28 mouse cellular contexts compared by ENCODE assay signal in genomic region chrX:153927996-153928395, GRCm38 (mm10).
"Had no signal": no experiment of that assay in that cellular context is flagged by ENCODE, and none has a peak within 500 bp of the region (broad histone marks: within the 10 kb centered on the region; RNA-seq: fewer than 3 reads in every experiment).

No protein-coding gene starts in this region.

- H3K4me3 ChIP-seq: gastrocnemius, adult 2 months; heart, embryonic 10.5 days; heart, embryonic 12.5 days; heart, embryonic 15.5 days; hindbrain, embryonic 10.5 days; hindbrain, embryonic 12.5 days; intestine, embryonic 15.5 days; layer of hippocampus, adult 2 months; left cerebral cortex, adult 2 months; limb, embryonic 10.5 days; limb, embryonic 12.5 days; liver, embryonic 13.5 days had no signal

- H3K9me3 ChIP-seq: heart, embryonic 10.5 days; heart, embryonic 12.5 days; heart, embryonic 15.5 days; hindbrain, embryonic 10.5 days; hindbrain, embryonic 12.5 days; intestine, embryonic 15.5 days; limb, embryonic 10.5 days; limb, embryonic 12.5 days; liver, embryonic 13.5 days had no signal

- H3K4me1 ChIP-seq: heart, embryonic 10.5 days; heart, embryonic 12.5 days; heart, embryonic 15.5 days; hindbrain, embryonic 10.5 days; hindbrain, embryonic 12.5 days; intestine, embryonic 15.5 days; limb, embryonic 10.5 days; limb, embryonic 12.5 days; liver, embryonic 13.5 days had no signal

- H3K4me2 ChIP-seq: heart, embryonic 12.5 days; heart, embryonic 15.5 days; hindbrain, embryonic 12.5 days; hindbrain, embryonic 14.5 days; intestine, embryonic 15.5 days; limb, embryonic 12.5 days; liver, embryonic 11.5 days; liver, embryonic 13.5 days had no signal

- ATAC-seq: hindbrain, embryonic 16.5 days; inflammation-experienced regulatory T-cells, adult 6 months; intestine, embryonic 15.5 days; intestine, postnatal 0 days had no signal

- H3K9ac ChIP-seq: heart, embryonic 12.5 days; heart, embryonic 15.5 days; hindbrain, embryonic 12.5 days; hindbrain, embryonic 14.5 days; intestine, embryonic 15.5 days; limb, embryonic 12.5 days; liver, embryonic 13.5 days had no signal

- H3K36me3 ChIP-seq: heart, embryonic 10.5 days; heart, embryonic 12.5 days; heart, embryonic 15.5 days; hindbrain, embryonic 10.5 days; hindbrain, embryonic 12.5 days; intestine, embryonic 15.5 days; limb, embryonic 10.5 days; limb, embryonic 12.5 days; liver, embryonic 13.5 days had no signal

- H3K27ac ChIP-seq: gastrocnemius, adult 2 months; heart, embryonic 10.5 days; heart, embryonic 15.5 days; hindbrain, embryonic 10.5 days; hindbrain, embryonic 12.5 days; hindbrain, embryonic 14.5 days; intestine, embryonic 15.5 days; layer of hippocampus, adult 2 months; left cerebral cortex, adult 2 months; limb, embryonic 10.5 days; limb, embryonic 12.5 days; liver, embryonic 13.5 days had no signal

- DNase-seq: gastrocnemius, adult 2 months; gastrocnemius, postnatal 10 days; gastrocnemius, postnatal 36 days; heart, adult 11 months; heart, postnatal 14 days; heart, postnatal 36 days; kidney, adult 2 months; kidney, adult 9 months; kidney, postnatal 10 days; kidney, postnatal 25 days; kidney, postnatal 4 days; liver; liver, embryonic 13.5 days had no signal

- H3K27me3 ChIP-seq: heart, embryonic 12.5 days; heart, embryonic 15.5 days; hindbrain, embryonic 12.5 days; intestine, embryonic 15.5 days; limb, embryonic 12.5 days; liver, embryonic 13.5 days had no signal
